Mouse (Mus musculus) stomach, postnatal 0 days (tissue): ENCODE results near the gene C530008M17Rik. TPM values are rescaled to one million over a fixed set of nuclear protein-coding genes. Genes with fewer than 3 reads are reported as not detected.

Source experiments
- ATAC-seq: fragments of 200-750 bp; cut with Nextera tagmentation; 2 replicates; pipeline ENCODE4 v1.8.0; 2017; ENCODE audit not compliant: low FRiP score, low TSS enrichment
- DNase-seq: peaks from one replicate; pipeline ENCODE4 v3.0.0-alpha.2; 2016; ENCODE audit warnings: low spot score
- H3K27ac ChIP-seq: fragments of 300-500 bp; sonication (generic); replicated peaks from 2 replicates; pipeline ENCODE4 v1.5.1; 2014; ENCODE audit warnings: mild to moderate bottlenecking, control low read depth
- H3K27me3 ChIP-seq: fragments of 300-500 bp; sonication (generic); 2 replicates; pipeline ENCODE4 v1.6.1; 2014; ENCODE audit warnings: low read length; ENCODE audit not compliant: control insufficient read depth, insufficient read depth
- H3K36me3 ChIP-seq: fragments of 300-500 bp; sonication (generic); 2 replicates; pipeline ENCODE4 v1.6.1; 2014; ENCODE audit warnings: low read length, mixed read lengths; ENCODE audit not compliant: control insufficient read depth, insufficient read depth
- H3K4me1 ChIP-seq: fragments of 300-500 bp; sonication (generic); replicated peaks from 2 replicates; pipeline ENCODE4 v1.6.1; 2014; ENCODE audit warnings: antibody characterized with exemption; ENCODE audit not compliant: control insufficient read depth, insufficient read depth
- H3K4me2 ChIP-seq: fragments of 300-500 bp; sonication (generic); replicated peaks from 2 replicates; pipeline ENCODE4 v1.6.1; 2014; ENCODE audit warnings: low read depth, mild to moderate bottlenecking, control low read depth, moderate library complexity
- H3K4me3 ChIP-seq: fragments of 300-500 bp; sonication (generic); 2 replicates; pipeline ENCODE4 v1.5.1; 2014; ENCODE audit warnings: low read depth, low read length, control low read depth
- H3K9ac ChIP-seq: fragments of 300-500 bp; sonication (generic); 2 replicates; pipeline ENCODE4 v1.6.1; 2014; ENCODE audit warnings: mild to moderate bottlenecking, low read length, control low read depth, mixed read lengths
- H3K9me3 ChIP-seq: fragments of 300-500 bp; sonication (generic); 2 replicates; pipeline ENCODE4 v1.6.1; 2016; ENCODE audit warnings: low read length; ENCODE audit not compliant: control insufficient read depth
- CTCF ChIP-seq: IDR thresholded peaks from 2 replicates; pipeline ENCODE4 v1.5.1; 2016; ENCODE audit warnings: antibody characterized with exemption, low read depth, mild to moderate bottlenecking, moderate library complexity
- EP300 ChIP-seq: optimal IDR thresholded peaks from 2 replicates; pipeline ENCODE3; 2016; ENCODE audit warnings: antibody characterized with exemption
- WGBS: fragments of 180-500 bp; shearing (Covaris S2); extraction: QIAGEN DNeasy Blood & Tissue Kit; methylation state at CpG from one replicate; pipeline ENCODE4 v1.1.7; 2014; 5-methylcytosine and 5-hydroxymethylcytosine counted together
- polyA plus RNA-seq: library from polyadenylated mRNA; unstranded; fragments of >200 nt; fragmentation: Nextera tagmentation; extraction: Ambion mirVana; gene quantifications from 2 replicates; pipeline ENCODE4 v1.2.1, GENCODE M21; 2015

C530008M17Rik gene
- polyA plus RNA-seq, 1 experiment from 2014 or later: 3.6 TPM

GRCm38 (mm10) chr5:76701127-76701853, 45.0 kb downstream of the C530008M17Rik start:
- Histone ChIP-seq H3K27me3 (no peaks in the 10 kb centered on the region), H3K9ac (no peak overlapping the region), H3K27ac (peak overlapping the region; percentile 20), H3K4me3 (no peak overlapping the region), H3K36me3 (no peaks in the 10 kb centered on the region), H3K9me3 (no peaks in the 10 kb centered on the region), H3K4me1 (no peaks in the 10 kb centered on the region), H3K4me2 (0 out of 2 replicates have a peak overlapping the region, but pooled peaks have one; percentile 0)
- ATAC-seq (peak; percentile 26; the same call in 1 of the 2 replicates), DNase-seq (no peak)
- no peak for TF ChIP-seq CTCF
- TF ChIP-seq EP300: no peak
- WGBS: 71% methylated on average over 13 of the region's 13 CpGs

- WGBS: 38% methylated on average over 9 of the region's 9 CpGs
- no peaks in the 10 kb centered on the region for H3K27me3 ChIP-seq
- no peak overlapping the region for H3K9ac ChIP-seq
- no peak overlapping the region for H3K27ac ChIP-seq
- TF ChIP-seq CTCF (no peak), EP300 (no peak)
- no peak; the same call in 1 of the 2 replicates for ATAC-seq
- 0 out of 2 replicates have a peak overlapping the region, but pooled peaks have one; percentile 21 for H3K4me2 ChIP-seq
- no peaks in the 10 kb centered on the region for H3K36me3 ChIP-seq
- no peak for DNase-seq
- no peaks in the 10 kb centered on the region for H3K4me1 ChIP-seq
- H3K9me3 ChIP-seq: no peaks in the 10 kb centered on the region
- H3K4me3 ChIP-seq: no peak overlapping the region
These were observed 45.8 kb downstream of the C530008M17Rik start for GRCm38 (mm10) chr5:76702104-76702503.

GRCm38 (mm10) chr5:76702646-76703045, 46.3 kb downstream of the C530008M17Rik start:
- H3K9me3 ChIP-seq: no peaks in the 10 kb centered on the region
- H3K36me3 ChIP-seq: no peaks in the 10 kb centered on the region
- no peak overlapping the region for H3K9ac ChIP-seq
- H3K27ac ChIP-seq: no peak overlapping the region
- TF ChIP-seq EP300: no peak
- no peak for TF ChIP-seq CTCF
- ATAC-seq (no peak), DNase-seq (no peak)
- no peaks in the 10 kb centered on the region for H3K27me3 ChIP-seq
- H3K4me1 ChIP-seq: no peaks in the 10 kb centered on the region
- 28% methylated on average over 12 of the region's 12 CpGs for WGBS
- peak overlapping the region; percentile 21; the same call in 1 of the 2 replicates for H3K4me2 ChIP-seq
- no peak overlapping the region; the same call in 1 of the 2 replicates for H3K4me3 ChIP-seq

- no peak for TF ChIP-seq EP300
- no peak for TF ChIP-seq CTCF
- Histone ChIP-seq H3K36me3 (no peaks in the 10 kb centered on the region), H3K4me2 (no peak overlapping the region), H3K9ac (no peak overlapping the region), H3K9me3 (no peaks in the 10 kb centered on the region), H3K27me3 (no peaks in the 10 kb centered on the region), H3K4me3 (no peak overlapping the region), H3K4me1 (no peaks in the 10 kb centered on the region), H3K27ac (no peak overlapping the region)
- WGBS: 60% methylated on average over 11 of the region's 11 CpGs
- DNase-seq (no peak), ATAC-seq (no peak)
These were observed 49.2 kb downstream of the C530008M17Rik start for GRCm38 (mm10) chr5:76705307-76706173.

GRCm38 (mm10) chr5:76707072-76707471, 50.8 kb downstream of the C530008M17Rik start:
- H3K4me1 ChIP-seq: no peaks in the 10 kb centered on the region
- TF ChIP-seq CTCF (no peak), EP300 (no peak)
- no peak overlapping the region for H3K4me2 ChIP-seq
- 71% methylated on average over 3 of the region's 3 CpGs for WGBS
- no peaks in the 10 kb centered on the region for H3K9me3 ChIP-seq
- H3K27ac ChIP-seq: no peak overlapping the region
- H3K9ac ChIP-seq: no peak overlapping the region
- DNase-seq: no peak
- H3K4me3 ChIP-seq: no peak overlapping the region
- no peaks in the 10 kb centered on the region for H3K36me3 ChIP-seq
- no peaks in the 10 kb centered on the region for H3K27me3 ChIP-seq
- ATAC-seq: no peak

GRCm38 (mm10) chr5:76708004-76708403, 51.7 kb downstream of the C530008M17Rik start:
- Histone ChIP-seq H3K36me3 (no peaks in the 10 kb centered on the region), H3K9ac (no peak overlapping the region), H3K27me3 (no peaks in the 10 kb centered on the region), H3K4me2 (no peak overlapping the region), H3K27ac (no peak overlapping the region), H3K9me3 (no peaks in the 10 kb centered on the region), H3K4me1 (no peaks in the 10 kb centered on the region), H3K4me3 (no peak overlapping the region)
- WGBS: 84% methylated on average over 15 of the region's 15 CpGs
- DNase-seq (no peak), ATAC-seq (no peak)
- TF ChIP-seq CTCF (no peak), EP300 (no peak)
